Mouse (Mus musculus) megakaryocyte, embryonic 14.5 days (primary cell): Measurements from ENCODE around the gene Nova1.

ENCODE experiments used
- FLI1 ChIP-seq: IDR thresholded peaks from 2 replicates; pipeline ENCODE4 v1.6.1; 2012; ENCODE audit warnings: low read length, inconsistent platforms, mixed read lengths
- GATA1 ChIP-seq: IDR thresholded peaks from 3 replicates; pipeline ENCODE4 v1.6.1; 2012; ENCODE audit warnings: mixed read lengths, low read length, inconsistent platforms, borderline replicate concordance

DNA sequence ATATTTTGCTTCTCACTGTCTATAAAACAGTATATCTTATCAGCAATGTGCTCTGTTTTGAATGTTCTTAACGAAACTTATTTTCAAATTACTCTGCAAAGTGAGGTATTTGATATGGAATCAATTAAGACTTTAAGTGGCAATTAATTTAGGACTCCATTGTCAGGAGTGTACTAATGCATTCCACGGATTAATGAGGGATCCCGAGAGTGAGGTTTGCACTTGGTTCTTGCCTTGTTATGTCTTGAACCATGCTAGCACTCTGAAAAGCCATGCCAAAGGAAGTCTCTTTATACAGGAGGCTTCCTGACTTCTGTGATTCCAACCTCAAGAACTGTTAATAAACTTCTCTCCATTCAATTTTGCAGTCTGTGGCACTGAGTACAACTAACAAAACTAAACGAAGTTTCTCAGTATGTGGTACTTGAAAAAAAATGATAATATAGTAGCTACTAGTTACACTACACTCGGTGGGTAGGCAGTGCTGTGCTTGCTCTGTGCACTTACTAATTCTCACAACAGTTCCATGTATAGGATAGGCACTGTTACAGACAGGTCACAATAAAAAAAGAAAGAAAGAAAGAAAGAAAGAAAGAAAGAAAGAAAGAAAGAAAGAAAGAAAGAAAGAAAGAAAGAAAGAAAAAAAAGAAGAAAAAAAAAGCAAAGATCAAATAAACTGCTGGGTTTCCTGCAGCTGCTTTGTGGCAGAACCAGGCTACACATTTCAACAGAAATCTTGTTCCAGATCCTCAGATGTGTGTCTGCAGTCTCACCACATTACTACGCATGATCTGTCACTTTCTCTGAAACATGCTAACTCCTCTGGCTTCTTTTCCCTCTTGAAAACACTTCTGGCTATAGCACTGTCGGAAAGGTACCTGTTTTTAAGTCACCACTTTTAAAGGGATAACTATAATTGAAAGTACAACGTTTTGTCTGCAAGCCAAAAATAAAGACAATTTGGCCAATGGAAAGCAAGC lies 36.1 kb downstream of the Nova1 start:
- TF ChIP-seq GATA1 (no peak), FLI1 (no peak)
